Mouse (Mus musculus) thymus, adult 18-20 months (tissue): Measurements from ENCODE around the gene Nod1.

ENCODE experiments used
- DNase-seq, 2 experiments: peaks; one replicate each; pipeline ENCODE4 v3.0.0; 2022; ENCODE audit warnings: mixed read lengths in 2 of 2

Gene Nod1

GRCm38 (mm10) chr6:54936496-54936895 is 35.9 kb downstream of the Nod1 start:
- no peak for DNase-seq

- no peak for DNase-seq
These were observed 37.5 kb downstream of the Nod1 start for GRCm38 (mm10) chr6:54934930-54935329.

DNA sequence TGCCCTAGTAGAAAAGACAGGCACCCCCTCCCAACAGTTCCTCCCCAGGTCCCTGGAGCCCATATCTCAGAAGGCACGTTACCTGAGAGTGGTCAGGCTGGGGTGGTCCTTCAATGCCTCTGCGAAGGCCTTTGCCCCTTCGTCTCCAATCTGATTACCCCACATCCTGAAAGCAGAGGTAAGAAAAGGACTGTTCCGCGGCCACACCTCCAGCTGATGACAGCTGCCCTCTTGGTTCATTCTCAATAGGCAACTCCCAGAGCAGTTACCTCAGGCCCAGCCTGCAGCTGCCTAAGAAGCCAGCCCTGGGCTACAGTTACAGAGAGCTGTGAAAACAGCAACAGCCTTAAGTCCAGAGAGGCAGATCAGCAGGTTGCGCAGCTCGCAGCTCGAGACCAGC is 38.1 kb downstream of the Nod1 start:
- DNase-seq: no peak

GRCm38 (mm10) chr6:54933866-54934265 is 38.5 kb downstream of the Nod1 start:
- no peak for DNase-seq

DNA sequence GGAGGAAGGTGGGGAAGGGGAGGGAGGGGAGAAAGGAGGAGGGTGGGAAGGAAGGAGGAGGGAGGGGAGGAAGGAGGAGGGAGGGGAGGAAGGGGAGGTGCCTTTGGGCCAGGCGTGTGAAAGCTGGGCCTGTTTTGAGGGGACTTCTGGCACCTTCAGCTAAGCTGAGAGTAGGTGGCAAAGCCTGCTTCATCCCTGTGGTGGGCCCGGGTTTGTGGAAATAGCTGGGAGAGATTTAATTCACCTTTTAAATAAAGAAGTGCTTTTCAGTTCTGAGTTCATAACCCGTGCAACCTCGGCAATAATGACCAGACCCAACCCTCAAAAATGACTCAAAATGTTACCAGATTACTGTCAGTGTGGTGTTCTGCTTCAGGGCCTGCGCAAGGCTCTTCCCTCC is 39.2 kb downstream of the Nod1 start:
- DNase-seq: no peak

GRCm38 (mm10) chr6:54932526-54932925 is 39.9 kb downstream of the Nod1 start:
- DNase-seq: no peak

GRCm38 (mm10) chr6:54931641-54932040 is 40.8 kb downstream of the Nod1 start:
- DNase-seq: no peak

GRCm38 (mm10) chr6:54927946-54928345 is 44.5 kb downstream of the Nod1 start:
- DNase-seq: no peak

DNA sequence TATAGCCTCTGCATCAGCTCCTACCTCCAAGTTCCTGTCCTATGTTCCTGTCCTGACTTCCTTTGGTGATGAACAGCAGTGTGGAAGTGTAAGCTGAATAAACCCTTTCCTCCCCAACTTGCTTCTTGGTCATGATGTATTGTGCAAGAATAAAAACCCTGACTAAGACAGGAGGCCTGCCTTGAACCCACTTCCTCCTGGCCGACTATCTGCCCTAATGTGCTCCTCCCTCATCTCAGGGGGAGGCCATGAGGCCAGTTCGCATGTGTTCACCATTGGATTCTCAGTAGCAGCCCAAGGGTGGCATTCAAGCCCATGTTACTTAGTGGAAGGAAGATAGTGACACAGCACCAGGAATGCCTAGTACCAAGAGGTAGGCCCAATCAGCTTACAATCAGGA is 45.5 kb downstream of the Nod1 start:
- DNase-seq: no peak

GRCm38 (mm10) chr6:54925736-54926440 is 46.5 kb downstream of the Nod1 start:
- no peak for DNase-seq

- DNase-seq: no peak
These were observed 47.9 kb downstream of the Nod1 start for GRCm38 (mm10) chr6:54924538-54924937.

DNA sequence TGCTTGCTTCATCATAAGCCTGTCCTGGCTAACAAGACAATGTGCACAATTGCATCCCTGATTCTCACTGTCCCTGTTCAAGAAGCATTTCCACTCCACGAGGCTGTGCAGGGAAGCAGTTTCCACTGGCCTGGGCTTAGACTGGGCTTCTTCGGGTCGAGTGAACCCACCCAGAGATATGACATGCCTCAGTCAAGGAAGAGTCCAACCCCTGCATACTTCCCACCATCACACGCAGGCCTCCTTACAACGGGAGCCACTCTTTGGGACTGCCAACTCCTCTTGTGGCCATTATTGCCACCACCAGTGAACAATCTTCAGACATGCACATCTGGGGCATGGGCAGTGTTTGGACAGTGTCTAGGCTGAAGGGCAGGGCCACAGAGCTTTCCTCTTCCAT is 53.9 kb downstream of the Nod1 start:
- no peak for DNase-seq

DNA sequence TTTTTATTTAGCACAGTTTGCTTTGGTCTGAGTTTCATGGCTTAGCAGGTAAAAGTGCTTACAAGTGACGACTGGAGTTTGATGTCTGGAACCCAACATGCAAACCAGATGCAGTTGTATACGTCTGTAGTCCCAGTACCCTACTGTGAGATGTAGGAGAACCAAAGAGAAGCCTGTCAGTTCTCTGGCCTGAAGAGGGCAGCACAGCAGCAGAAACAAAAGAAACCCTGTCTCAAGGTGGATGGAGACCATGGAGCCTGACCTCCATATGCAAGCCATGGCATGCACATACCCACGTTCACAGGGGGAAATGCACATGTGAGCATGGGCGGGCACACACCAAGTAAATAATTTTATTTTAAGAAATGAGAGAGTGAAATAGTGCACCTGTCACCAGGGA is 54.9 kb downstream of the Nod1 start:
- peak; percentile 10 to 38 for DNase-seq

- no peak for DNase-seq
These were observed 55.5 kb downstream of the Nod1 start for GRCm38 (mm10) chr6:54916941-54917340.

GRCm38 (mm10) chr6:54916163-54916562 is 56.2 kb downstream of the Nod1 start:
- DNase-seq: peak in 1 of 2 experiments; percentile 31

- DNase-seq: no peak
These were observed 57.4 kb downstream of the Nod1 start for GRCm38 (mm10) chr6:54914977-54915376.

- DNase-seq: no peak
These were observed 66.1 kb downstream of the Nod1 start for GRCm38 (mm10) chr6:54906053-54907040.

- DNase-seq: no peak
These were observed 69.9 kb downstream of the Nod1 start for GRCm38 (mm10) chr6:54902547-54902946.

GRCm38 (mm10) chr6:54900256-54900655 is 72.2 kb downstream of the Nod1 start:
- no peak for DNase-seq

GRCm38 (mm10) chr6:54891384-54891783 is 81.0 kb downstream of the Nod1 start:
- DNase-seq: no peak

GRCm38 (mm10) chr6:54890221-54890620 is 82.2 kb downstream of the Nod1 start:
- DNase-seq: no peak

- no peak for DNase-seq
These were observed 86.2 kb downstream of the Nod1 start for GRCm38 (mm10) chr6:54886195-54886594.

DNA sequence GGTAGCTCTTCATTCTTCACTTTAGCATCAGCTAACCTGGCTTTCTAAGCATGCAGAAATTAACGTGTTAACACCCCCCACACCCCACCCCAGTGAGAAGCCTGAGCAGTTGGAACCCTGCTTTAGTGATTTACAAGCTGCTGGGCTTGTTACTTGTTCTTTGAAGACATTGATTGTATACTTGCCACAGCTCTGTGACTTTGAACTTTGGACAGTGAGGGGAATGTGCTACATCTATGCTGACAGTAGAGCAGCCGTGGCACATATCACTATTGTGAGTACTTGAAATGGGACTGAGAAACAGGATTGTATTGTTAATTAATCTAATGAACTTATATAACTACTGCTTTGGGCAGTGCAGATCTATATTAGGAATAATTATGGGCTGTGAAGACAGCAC is 89.0 kb downstream of the Nod1 start:
- DNase-seq: no peak

DNA sequence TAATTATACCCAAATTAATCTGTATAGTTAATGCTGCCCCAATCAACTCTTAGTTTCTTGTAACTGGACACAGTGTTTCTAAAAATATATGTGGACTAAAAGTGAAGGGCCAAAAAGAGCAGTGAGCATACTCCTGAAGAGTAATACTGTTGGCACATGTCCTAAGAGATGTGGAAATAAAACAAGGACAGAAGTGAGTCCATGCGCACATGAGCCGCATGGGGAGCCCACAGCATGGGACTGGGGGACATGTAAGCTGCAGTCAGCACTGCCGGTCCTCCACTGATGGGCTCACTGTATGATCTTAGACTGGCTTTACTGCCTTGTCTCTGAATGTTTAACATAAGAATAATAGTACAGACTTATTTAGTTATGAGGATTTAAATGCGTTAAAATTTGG is 92.3 kb downstream of the Nod1 start:
- DNase-seq: no peak
